Mouse (Mus musculus) forebrain, embryonic 15.5 days (tissue): ENCODE data around the gene Chst11. TPM values are rescaled to one million over a fixed set of nuclear protein-coding genes. Genes with fewer than 3 reads are reported as not detected.

Experiments used
- ATAC-seq: fragments of 200-750 bp; cut with Nextera tagmentation; replicated peaks from 2 replicates; pipeline ENCODE4 v1.8.0; 2017; ENCODE audit warnings: mild to moderate bottlenecking, moderate TSS enrichment, moderate library complexity
- H3K27ac ChIP-seq: fragments of 300-500 bp; sonication (generic); replicated peaks from 2 replicates; pipeline ENCODE4 v1.5.1; 2015; ENCODE audit warnings: mild to moderate bottlenecking, inconsistent platforms
- H3K27me3 ChIP-seq: fragments of 300-500 bp; sonication (generic); 2 replicates; pipeline ENCODE4 v1.6.1; 2015; ENCODE audit warnings: inconsistent platforms
- H3K36me3 ChIP-seq: fragments of 300-500 bp; sonication (generic); 2 replicates; pipeline ENCODE4 v1.6.1; 2015; ENCODE audit warnings: mild to moderate bottlenecking, inconsistent platforms
- H3K4me1 ChIP-seq: fragments of 300-500 bp; sonication (generic); 2 replicates; pipeline ENCODE4 v1.6.1; 2015; ENCODE audit warnings: inconsistent platforms
- H3K4me2 ChIP-seq: fragments of 300-500 bp; sonication (generic); replicated peaks from 2 replicates; pipeline ENCODE4 v1.6.1; 2015; ENCODE audit warnings: mild to moderate bottlenecking, inconsistent platforms
- H3K4me3 ChIP-seq: fragments of 300-500 bp; sonication (generic); 2 replicates; pipeline ENCODE4 v1.5.1; 2015; ENCODE audit warnings: mild to moderate bottlenecking, inconsistent platforms
- H3K9ac ChIP-seq: fragments of 300-500 bp; sonication (generic); replicated peaks from 2 replicates; pipeline ENCODE4 v1.6.1; 2015; ENCODE audit warnings: mild to moderate bottlenecking, inconsistent platforms
- H3K9me3 ChIP-seq: fragments of 300-500 bp; sonication (generic); 2 replicates; pipeline ENCODE4 v1.6.1; 2016; ENCODE audit warnings: inconsistent platforms
- WGBS: fragments of 180-500 bp; shearing (Covaris S2); methylation state at CpG from one replicate; pipeline ENCODE4 v1.1.7; 2015; ENCODE audit warnings: mixed read lengths; 5-methylcytosine and 5-hydroxymethylcytosine counted together
- polyA plus RNA-seq: library from polyadenylated mRNA; unstranded; fragments of >200 nt; fragmentation: Nextera tagmentation; extraction: Ambion mirVana; gene quantifications from 2 replicates; pipeline ENCODE4 v1.2.1, GENCODE M21; 2015

Chst11 gene
- polyA plus RNA-seq, 1 experiment from 2014 or later, result 3.1 TPM

- Histone ChIP-seq H3K36me3 (no peaks in the 10 kb centered on the region), H3K27me3 (no peaks in the 10 kb centered on the region), H3K27ac (no peak overlapping the region), H3K9me3 (no peaks in the 10 kb centered on the region), H3K9ac (no peak overlapping the region), H3K4me1 (peaks cover 28% of the 10 kb centered on the region), H3K4me2 (no peak overlapping the region), H3K4me3 (no peak overlapping the region)
- ATAC-seq, result no peak
- WGBS, result 88% methylated on average over 6 of the region's 6 CpGs
Measured at GRCm38 (mm10) chr10:83066159-83066558, 80.9 kb downstream of the Chst11 start.

DNA sequence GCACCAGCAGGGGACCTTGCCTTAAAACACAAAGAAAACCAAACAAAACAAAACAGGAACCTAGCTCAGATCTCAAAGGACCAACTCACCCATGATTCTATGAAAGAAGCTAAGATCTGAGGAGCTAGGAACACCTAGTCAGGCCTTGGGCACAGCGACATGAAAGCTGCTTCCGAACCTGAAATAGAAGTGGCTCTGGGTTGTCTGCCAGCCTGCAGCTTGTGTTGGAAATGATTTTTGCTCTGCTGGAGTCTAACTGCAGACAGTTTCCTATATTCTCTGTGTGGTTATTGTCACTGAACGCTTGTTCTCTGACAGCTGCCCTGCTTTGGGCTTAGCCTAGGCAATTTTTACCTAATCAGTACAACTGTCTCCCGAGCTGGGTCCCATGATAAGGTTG, 82.0 kb downstream of the Chst11 start:
- no peaks in the 10 kb centered on the region for H3K27me3 ChIP-seq
- WGBS, result 61% methylated on average over 4 of the region's 4 CpGs
- no peak overlapping the region for H3K4me3 ChIP-seq
- H3K36me3 ChIP-seq, result no peaks in the 10 kb centered on the region
- peaks cover 22% of the 10 kb centered on the region for H3K4me1 ChIP-seq
- H3K4me2 ChIP-seq, result no peak overlapping the region
- H3K9ac ChIP-seq, result no peak overlapping the region
- no peak for ATAC-seq
- no peaks in the 10 kb centered on the region for H3K9me3 ChIP-seq
- no peak overlapping the region for H3K27ac ChIP-seq

DNA sequence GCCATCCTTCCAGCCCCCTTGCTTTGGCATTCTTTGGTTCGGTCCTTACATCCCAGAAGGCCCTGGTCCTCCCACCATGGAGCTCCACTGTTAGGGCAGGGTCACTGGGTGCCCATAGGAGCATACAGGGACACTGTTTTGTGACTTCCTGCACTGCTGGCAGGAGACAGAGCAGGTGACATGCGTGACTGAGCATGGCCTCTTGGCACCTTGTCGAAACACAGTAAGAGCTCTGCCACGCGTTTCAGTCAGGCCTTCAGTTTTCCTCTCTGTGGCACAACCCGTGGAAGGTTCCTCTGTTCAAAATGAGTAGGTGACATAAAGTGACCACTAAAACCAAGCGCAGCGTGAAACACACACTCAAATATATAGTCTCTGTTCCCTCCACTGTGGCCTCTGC, 83.2 kb downstream of the Chst11 start:
- Histone ChIP-seq H3K4me2 (no peak overlapping the region), H3K27me3 (no peaks in the 10 kb centered on the region), H3K36me3 (no peaks in the 10 kb centered on the region), H3K9me3 (no peaks in the 10 kb centered on the region), H3K4me1 (peaks cover 16% of the 10 kb centered on the region), H3K9ac (no peak overlapping the region), H3K27ac (no peak overlapping the region), H3K4me3 (no peak overlapping the region)
- ATAC-seq, result no peak
- 88% methylated on average over 8 of the region's 8 CpGs for WGBS

DNA sequence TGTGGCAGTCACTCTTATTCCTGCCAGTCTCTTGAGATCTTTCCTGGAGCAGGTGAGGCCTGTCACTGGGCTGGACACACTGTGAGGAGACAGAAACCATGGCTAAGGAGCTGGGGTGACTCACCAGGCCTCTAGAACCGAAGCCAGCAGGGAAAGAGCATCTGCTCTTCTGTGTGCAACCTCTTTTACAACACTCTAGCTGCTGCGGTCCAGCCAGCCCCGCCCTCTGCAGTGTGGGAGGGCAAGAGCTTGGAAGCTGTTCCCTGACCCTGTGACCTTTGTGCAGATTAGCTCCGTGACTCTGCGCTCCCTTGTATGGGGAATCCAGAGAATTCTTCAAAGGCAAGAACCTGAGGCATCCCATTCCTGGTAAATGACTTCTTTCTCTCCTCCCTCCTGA, 84.5 kb downstream of the Chst11 start:
- WGBS, result 21% methylated on average over 5 of the region's 5 CpGs
- no peak overlapping the region for H3K9ac ChIP-seq
- H3K4me1 ChIP-seq, result peaks cover 8% of the 10 kb centered on the region; the same call in 1 of the 2 replicates
- H3K4me3 ChIP-seq, result no peak overlapping the region
- H3K9me3 ChIP-seq, result no peaks in the 10 kb centered on the region
- H3K27ac ChIP-seq, result no peak overlapping the region
- no peak overlapping the region for H3K4me2 ChIP-seq
- ATAC-seq, result no peak
- no peaks in the 10 kb centered on the region for H3K36me3 ChIP-seq
- H3K27me3 ChIP-seq, result no peaks in the 10 kb centered on the region

DNA sequence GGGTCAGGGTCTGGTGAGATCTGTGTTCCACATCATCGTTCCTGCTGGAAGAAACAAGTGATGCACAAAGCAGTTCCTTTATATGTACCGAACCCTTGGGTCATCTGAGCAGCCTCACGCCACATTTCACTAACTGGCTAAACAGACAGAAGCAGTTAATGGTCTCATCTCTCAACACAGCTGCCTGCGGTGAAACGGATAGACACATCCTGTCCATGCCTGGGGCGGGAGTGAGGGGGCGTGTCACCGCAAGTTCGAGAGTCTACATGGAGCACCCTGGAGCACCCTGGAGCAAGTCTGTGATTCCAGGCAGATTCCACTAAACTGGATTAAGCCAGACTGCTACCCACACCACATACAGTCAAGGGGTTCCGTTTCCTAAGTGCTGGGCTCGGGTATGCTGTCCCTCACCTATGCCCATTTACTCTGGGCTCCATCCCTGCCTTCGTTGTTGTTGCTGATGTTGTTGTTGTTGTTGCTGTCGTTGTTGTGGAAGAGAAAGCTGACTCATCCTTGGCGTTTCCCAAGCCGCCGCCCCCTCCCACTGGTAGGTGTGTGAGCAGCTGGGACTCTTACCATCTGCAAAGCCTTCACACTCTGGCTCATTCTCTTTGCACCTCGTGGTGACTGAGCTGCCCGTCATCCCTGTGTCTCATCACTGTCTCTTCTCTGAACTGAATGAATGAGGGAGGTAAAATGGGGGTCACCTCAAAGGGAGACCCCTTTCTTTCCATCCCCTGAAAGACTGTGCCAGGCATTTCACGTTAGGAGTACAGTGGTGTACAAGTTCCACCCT, 86.7 kb downstream of the Chst11 start:
- WGBS, result 73% methylated on average over 19 of the region's 19 CpGs
- H3K27ac ChIP-seq, result no peak overlapping the region
- H3K36me3 ChIP-seq, result no peaks in the 10 kb centered on the region
- H3K4me2 ChIP-seq, result no peak overlapping the region
- no peak overlapping the region for H3K4me3 ChIP-seq
- ATAC-seq, result no peak; the same call in 1 of the 2 replicates
- no peak overlapping the region for H3K9ac ChIP-seq
- H3K9me3 ChIP-seq, result no peaks in the 10 kb centered on the region
- H3K27me3 ChIP-seq, result no peaks in the 10 kb centered on the region
- H3K4me1 ChIP-seq, result peaks cover 5% of the 10 kb centered on the region; the same call in 1 of the 2 replicates

DNA sequence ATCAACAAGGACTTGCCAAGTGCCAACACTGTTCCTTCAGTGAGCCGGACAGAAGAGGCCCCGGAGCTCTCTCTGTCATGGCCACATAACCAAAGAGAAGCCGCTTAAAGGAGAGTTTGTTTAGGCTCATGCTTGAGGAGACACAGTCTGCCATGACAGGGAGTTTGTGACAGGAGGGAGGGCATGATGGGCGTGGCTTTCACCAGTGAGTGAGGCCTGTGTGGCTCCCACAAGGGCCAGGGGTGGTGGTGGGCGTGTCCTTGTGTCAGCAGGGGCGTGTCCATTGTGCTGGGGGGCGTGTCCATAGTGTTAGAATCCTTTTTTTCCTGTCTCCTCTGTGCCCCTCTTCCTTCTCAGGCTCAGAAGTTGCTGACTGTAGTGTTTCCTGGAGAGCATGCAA, 87.8 kb downstream of the Chst11 start:
- H3K27ac ChIP-seq, result no peak overlapping the region
- no peak for ATAC-seq
- H3K4me3 ChIP-seq, result no peak overlapping the region
- no peak overlapping the region for H3K9ac ChIP-seq
- no peaks in the 10 kb centered on the region for H3K4me1 ChIP-seq
- 62% methylated on average over 7 of the region's 7 CpGs for WGBS
- H3K9me3 ChIP-seq, result no peaks in the 10 kb centered on the region
- no peaks in the 10 kb centered on the region for H3K36me3 ChIP-seq
- H3K27me3 ChIP-seq, result no peaks in the 10 kb centered on the region
- no peak overlapping the region for H3K4me2 ChIP-seq

DNA sequence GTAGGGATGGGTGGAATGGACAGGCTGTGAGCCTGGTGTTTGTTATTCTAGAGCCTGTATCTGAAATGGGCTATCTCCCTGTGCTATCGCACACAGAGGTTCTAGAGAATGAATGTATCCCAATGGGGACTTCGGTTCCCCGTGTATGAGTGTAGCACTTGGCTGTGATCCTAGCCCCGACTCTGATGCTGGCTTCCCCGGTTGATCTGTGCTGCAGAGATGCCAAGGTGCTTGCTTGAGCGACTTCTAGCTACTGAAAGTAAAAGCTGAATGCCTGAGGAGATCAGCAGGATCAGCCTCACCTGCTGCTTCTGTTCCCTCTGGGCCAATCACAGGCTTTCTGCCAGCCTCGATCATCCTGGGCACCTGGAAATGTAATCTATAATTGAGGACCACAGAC, 91.5 kb downstream of the Chst11 start:
- 80% methylated on average over 7 of the region's 7 CpGs for WGBS
- Histone ChIP-seq H3K4me2 (no peak overlapping the region), H3K36me3 (no peaks in the 10 kb centered on the region), H3K9ac (no peak overlapping the region), H3K4me1 (peaks cover 21% of the 10 kb centered on the region), H3K4me3 (no peak overlapping the region), H3K9me3 (no peaks in the 10 kb centered on the region), H3K27ac (no peak overlapping the region), H3K27me3 (no peaks in the 10 kb centered on the region)
- ATAC-seq, result no peak

DNA sequence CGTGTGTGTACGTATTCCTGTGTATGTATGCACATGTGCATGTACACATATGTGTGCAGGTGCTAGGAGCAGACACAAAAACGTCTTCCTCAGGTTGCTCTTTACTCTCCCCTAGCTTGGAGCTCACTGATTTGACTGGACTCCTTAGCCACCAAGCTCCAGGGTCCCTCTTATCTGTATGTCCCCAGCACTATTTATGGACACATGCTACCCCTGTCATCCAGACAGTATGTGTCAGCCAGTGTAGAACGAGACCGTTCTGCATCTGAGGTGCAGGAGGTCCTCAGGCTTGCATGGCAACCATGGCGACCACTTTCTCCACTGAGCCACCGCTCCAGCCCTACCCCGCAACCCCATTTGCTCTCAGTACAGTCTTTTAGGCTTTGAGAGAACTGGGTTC, 93.4 kb downstream of the Chst11 start:
- ATAC-seq, result no peak
- WGBS, result 83% methylated on average over 8 of the region's 8 CpGs
- H3K9ac ChIP-seq, result no peak overlapping the region

GRCm38 (mm10) chr10:83079755-83080154, 94.5 kb downstream of the Chst11 start:
- Histone ChIP-seq H3K9me3 (no peaks in the 10 kb centered on the region), H3K27ac (no peak overlapping the region), H3K27me3 (no peaks in the 10 kb centered on the region), H3K4me2 (no peak overlapping the region), H3K9ac (no peak overlapping the region), H3K36me3 (no peaks in the 10 kb centered on the region), H3K4me3 (no peak overlapping the region), H3K4me1 (peaks cover 27% of the 10 kb centered on the region)
- 79% methylated on average over 13 of the region's 13 CpGs for WGBS
- ATAC-seq, result no peak

More for the DNA sequence above, 93.4 kb downstream of the Chst11 start:
- Histone ChIP-seq H3K27ac (no peak overlapping the region), H3K4me3 (no peak overlapping the region), H3K4me1 (peaks cover 22% of the 10 kb centered on the region), H3K27me3 (no peaks in the 10 kb centered on the region), H3K36me3 (no peaks in the 10 kb centered on the region), H3K9me3 (no peaks in the 10 kb centered on the region), H3K4me2 (no peak overlapping the region)

DNA sequence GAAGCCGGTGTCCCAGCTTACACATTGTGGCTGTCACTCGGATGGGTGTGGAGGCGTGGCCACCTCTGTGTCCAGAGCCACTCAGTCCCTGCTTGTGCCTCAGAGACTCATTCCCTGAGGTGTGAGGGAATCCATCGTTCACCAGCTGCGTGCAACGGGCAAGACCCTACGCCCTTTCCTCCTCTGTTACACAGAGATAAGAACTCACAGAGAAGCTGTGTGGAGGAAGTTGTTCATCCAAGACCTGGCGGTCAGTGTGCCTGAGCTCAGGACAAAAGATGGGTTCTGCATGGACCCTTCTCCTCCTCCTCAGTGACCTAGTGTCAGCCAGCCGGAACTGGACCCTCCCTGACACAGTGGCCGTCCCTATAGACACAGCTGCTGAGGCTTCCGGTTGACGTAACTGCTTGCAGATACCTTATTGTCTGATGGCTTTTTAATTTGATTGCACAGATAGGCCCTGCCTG, 95.0 kb downstream of the Chst11 start:
- Histone ChIP-seq H3K27ac (no peak overlapping the region), H3K4me1 (peaks cover 27% of the 10 kb centered on the region), H3K9ac (no peak overlapping the region), H3K4me3 (no peak overlapping the region), H3K4me2 (no peak overlapping the region), H3K27me3 (no peaks in the 10 kb centered on the region), H3K36me3 (no peaks in the 10 kb centered on the region), H3K9me3 (no peaks in the 10 kb centered on the region)
- 55% methylated on average over 12 of the region's 12 CpGs for WGBS
- ATAC-seq, result no peak

- Histone ChIP-seq H3K4me3 (no peak overlapping the region), H3K9ac (no peak overlapping the region), H3K4me1 (peaks cover 27% of the 10 kb centered on the region), H3K36me3 (no peaks in the 10 kb centered on the region), H3K9me3 (no peaks in the 10 kb centered on the region), H3K4me2 (no peak overlapping the region), H3K27me3 (no peaks in the 10 kb centered on the region), H3K27ac (no peak overlapping the region)
- ATAC-seq, result peak; percentile 26; the same call in 1 of the 2 replicates
- 28% methylated on average over 10 of the region's 10 CpGs for WGBS
Measured at GRCm38 (mm10) chr10:83080930-83081329, 95.6 kb downstream of the Chst11 start.

DNA sequence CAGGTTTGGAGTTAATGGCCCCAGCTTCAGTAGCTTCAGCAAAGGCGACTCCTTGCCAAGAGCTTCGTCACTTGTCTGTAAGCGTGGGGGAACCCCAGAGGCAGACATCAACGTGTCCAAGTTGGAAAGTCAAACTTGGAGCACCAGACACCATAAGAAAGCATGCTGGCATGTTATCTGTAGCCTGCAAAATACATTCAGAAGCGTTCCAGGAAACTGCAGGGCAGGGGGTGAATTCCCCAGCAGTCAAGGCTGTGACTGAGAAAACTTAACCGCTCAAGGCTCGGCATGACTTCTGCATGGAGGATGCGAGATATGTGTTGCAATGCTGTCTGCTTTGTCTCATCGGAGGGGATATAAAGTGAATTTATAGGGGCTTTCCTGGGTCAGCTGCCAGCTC, 98.6 kb downstream of the Chst11 start:
- Histone ChIP-seq H3K27me3 (no peaks in the 10 kb centered on the region), H3K36me3 (no peaks in the 10 kb centered on the region), H3K9ac (no peak overlapping the region), H3K9me3 (no peaks in the 10 kb centered on the region), H3K4me1 (peaks cover 30% of the 10 kb centered on the region), H3K4me3 (no peak overlapping the region), H3K27ac (no peak overlapping the region), H3K4me2 (no peak overlapping the region)
- 62% methylated on average over 9 of the region's 9 CpGs for WGBS
- ATAC-seq, result no peak

DNA sequence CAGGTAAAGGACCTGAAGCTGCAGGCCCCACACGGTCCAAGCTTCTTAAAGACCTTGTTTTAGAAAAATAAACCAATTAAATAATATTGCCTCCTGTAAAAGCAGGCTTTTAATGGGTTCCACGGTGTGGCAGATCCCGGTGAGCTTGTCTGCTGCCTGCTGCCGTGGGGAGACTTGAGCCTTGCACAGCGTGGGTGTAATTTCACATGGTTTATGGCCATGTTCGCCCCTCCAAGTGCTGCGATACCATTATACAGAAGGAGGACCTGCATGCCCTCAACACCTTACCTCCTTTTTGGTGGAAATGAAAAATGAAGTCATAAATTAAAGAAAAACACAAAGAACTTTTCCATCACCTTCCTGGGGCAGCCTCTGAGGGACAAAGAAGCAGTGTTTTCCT, 103.0 kb downstream of the Chst11 start:
- H3K4me2 ChIP-seq, result no peak overlapping the region
- no peaks in the 10 kb centered on the region for H3K36me3 ChIP-seq
- peaks cover 14% of the 10 kb centered on the region for H3K4me1 ChIP-seq
- H3K9ac ChIP-seq, result no peak overlapping the region
- no peaks in the 10 kb centered on the region for H3K9me3 ChIP-seq
- H3K27me3 ChIP-seq, result no peaks in the 10 kb centered on the region
- no peak for ATAC-seq
- H3K4me3 ChIP-seq, result no peak overlapping the region
- 68% methylated on average over 7 of the region's 7 CpGs for WGBS
- no peak overlapping the region for H3K27ac ChIP-seq
